Mouse (Mus musculus): ENCODE results near the gene Rpl6.

DNA sequence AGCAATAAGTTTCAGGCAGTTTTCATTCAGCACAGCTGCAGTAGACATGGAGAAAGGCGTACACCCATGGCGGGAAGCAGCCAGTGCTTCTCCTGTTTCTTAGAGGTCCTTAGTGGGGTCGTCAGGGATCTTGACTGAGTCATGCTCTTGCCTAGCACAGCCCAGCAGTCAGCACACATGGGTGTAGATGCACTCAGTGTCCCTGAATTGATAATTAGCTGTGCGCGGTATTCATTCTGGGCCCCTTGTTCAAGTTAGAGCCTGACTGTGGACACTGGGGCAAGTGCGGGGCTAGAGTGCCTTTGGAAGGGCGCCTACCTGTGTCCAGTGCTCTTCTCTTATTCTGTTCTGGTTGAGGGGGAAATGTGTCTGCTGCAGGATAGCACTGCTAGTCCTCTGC is 40.9 kb downstream of the Rpl6 start:
- TF ChIP-seq EP300 (optimal IDR thresholded peaks at IDR 0.05), result no peak
- no peak for TF ChIP-seq CTCF (IDR thresholded peaks at IDR 0.05; ENCODE audit: low read depth)

Data from stomach, postnatal 0 days (tissue).